Comparison of ENCODE assay signal across 1 mouse cellular context in the genomic region with DNA sequence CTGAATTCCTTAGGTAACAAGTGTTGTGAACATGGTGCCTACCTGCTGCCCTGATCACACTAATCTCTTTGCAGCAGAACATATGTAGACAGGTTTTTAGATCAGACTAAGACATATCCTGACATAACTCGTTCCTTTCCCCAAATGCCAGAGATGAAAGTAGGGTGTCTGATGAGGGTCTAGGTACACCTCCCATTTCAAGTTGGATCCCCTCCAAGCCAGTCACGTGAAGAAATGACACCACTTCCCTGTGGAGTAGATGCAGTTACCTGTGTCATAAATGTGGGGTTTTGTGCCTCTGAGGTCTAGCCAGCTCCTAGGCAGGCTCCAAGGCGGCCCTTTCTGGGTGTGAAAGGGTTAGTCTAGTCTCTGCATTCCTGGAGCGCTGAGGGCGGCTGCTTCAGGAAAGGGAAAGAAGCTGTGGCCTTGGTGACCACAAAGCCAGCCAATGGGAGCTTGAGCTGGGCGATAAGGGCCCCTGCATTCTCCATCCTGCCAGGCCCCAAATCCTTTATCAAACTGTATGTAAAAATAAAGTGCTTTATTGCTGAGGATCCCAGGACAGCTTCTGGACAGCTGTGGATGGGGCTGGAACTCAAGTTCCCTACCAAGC.
TF ChIP-seq lines count a peak whose summit lies in the region.

No protein-coding gene starts in this region.

TF ChIP-seq in MEL, 35 proteins besides CTCF, POLR2A, EP300 and RAD21:
- peak; percentile 79 for TF ChIP-seq USF1 (IDR thresholded peaks at IDR 0.05; ENCODE audit: low read depth, low read length)
- TF ChIP-seq POLR2AphosphoS2 (IDR thresholded peaks at IDR 0.05; ENCODE audit: low read length), result no peak
- peak; percentile 53; the same call in 1 of the 2 replicates for TF ChIP-seq HCFC1 (IDR thresholded peaks at IDR 0.05; ENCODE audit: low read depth, low read length)
- TF ChIP-seq POLR2AphosphoS5 (IDR thresholded peaks at IDR 0.05; ENCODE audit: borderline replicate concordance, low read depth, low read length), result no peak
- TF ChIP-seq MAX (IDR thresholded peaks at IDR 0.05; ENCODE audit: low read length), result no peak
- no peak for TF ChIP-seq JUND (IDR thresholded peaks at IDR 0.05; ENCODE audit: low read depth, low read length)
- TF ChIP-seq RCOR1 (IDR thresholded peaks at IDR 0.05; ENCODE audit: low read depth, low read length), result peak; percentile 34; the same call in 1 of the 2 replicates
- peak; percentile 69 for TF ChIP-seq GATA1 (IDR thresholded peaks at IDR 0.05; ENCODE audit: low read depth, low read length)
- peak; percentile 65; the same call in 1 of the 2 replicates for TF ChIP-seq BHLHE40 (IDR thresholded peaks at IDR 0.05; ENCODE audit: borderline replicate concordance, low read depth, low read length)
- TF ChIP-seq NELFE (IDR thresholded peaks at IDR 0.05; ENCODE audit: low read depth, low read length), result no peak
